Comparison of ENCODE assay signal across 20 mouse cellular contexts in genomic region chr9:60324716-60325115, GRCm38 (mm10).
"Had no signal": no experiment of that assay in that cellular context is flagged by ENCODE, and none has a peak within 500 bp of the region (broad histone marks: within the 10 kb centered on the region; RNA-seq: fewer than 3 reads in every experiment).

No protein-coding gene starts in this region.

- DNase-seq: kidney, adult 2 months; kidney, postnatal 36 days; lung, adult 18-20 months; lung, postnatal 10 days; lung, postnatal 36 days; retina, postnatal 1 day; right cerebral cortex, postnatal 25 days; thymus, adult 2 months; thymus, postnatal 14 days; thymus, postnatal 4 days had no signal

- H3K9me3 ChIP-seq: lung, embryonic 15.5 days; megakaryocyte, embryonic 14.5 days; midbrain, embryonic 10.5 days; midbrain, embryonic 13.5 days; neural tube, embryonic 13.5 days had no signal

- H3K27me3 ChIP-seq: lung, embryonic 15.5 days; midbrain, embryonic 13.5 days; neural tube, embryonic 13.5 days had no signal

- ATAC-seq: midbrain, embryonic 13.5 days; midbrain, embryonic 16.5 days had no signal

- H3K9ac ChIP-seq: liver, embryonic 14.5 days; lung, embryonic 15.5 days; midbrain, embryonic 13.5 days; neural tube, embryonic 13.5 days had no signal

- H3K4me1 ChIP-seq: midbrain, embryonic 10.5 days; midbrain, embryonic 13.5 days; neural tube, embryonic 13.5 days had no signal

- H3K27ac ChIP-seq: kidney, postnatal 0 days; liver, embryonic 14.5 days; lung, embryonic 15.5 days; midbrain, embryonic 10.5 days; midbrain, embryonic 13.5 days; neural tube, embryonic 13.5 days had no signal

- H3K4me3 ChIP-seq: lung, embryonic 15.5 days; megakaryocyte, embryonic 14.5 days; midbrain, embryonic 10.5 days; midbrain, embryonic 13.5 days; myocyte; neural tube, embryonic 13.5 days had no signal

- H3K4me2 ChIP-seq: liver, embryonic 11.5 days; lung, embryonic 15.5 days; midbrain, embryonic 13.5 days; neural tube, embryonic 13.5 days had no signal

- H3K36me3 ChIP-seq: lung, embryonic 15.5 days; midbrain, embryonic 10.5 days; midbrain, embryonic 13.5 days; neural tube, embryonic 13.5 days had no signal
